Mouse (Mus musculus): Measurements from ENCODE around the gene Ang2. TPM values are rescaled to one million over a fixed set of nuclear protein-coding genes. Genes with fewer than 3 reads are reported as not detected.

Gene Ang2
- total RNA-seq, 1 experiment from 2014 or later = not detected

- no peak for ATAC-seq (replicated peaks; ENCODE audit: insufficient number of reproducible peaks, low FRiP score, low TSS enrichment, poor library complexity, severe bottlenecking)
Observed at GRCm38 (mm10) chr14:51156056-51156735, 42.8 kb downstream of the Ang2 start.

- ATAC-seq (replicated peaks; ENCODE audit: insufficient number of reproducible peaks, low FRiP score, low TSS enrichment, poor library complexity, severe bottlenecking) = no peak
Observed at GRCm38 (mm10) chr14:51152249-51152870, 46.6 kb downstream of the Ang2 start.

DNA sequence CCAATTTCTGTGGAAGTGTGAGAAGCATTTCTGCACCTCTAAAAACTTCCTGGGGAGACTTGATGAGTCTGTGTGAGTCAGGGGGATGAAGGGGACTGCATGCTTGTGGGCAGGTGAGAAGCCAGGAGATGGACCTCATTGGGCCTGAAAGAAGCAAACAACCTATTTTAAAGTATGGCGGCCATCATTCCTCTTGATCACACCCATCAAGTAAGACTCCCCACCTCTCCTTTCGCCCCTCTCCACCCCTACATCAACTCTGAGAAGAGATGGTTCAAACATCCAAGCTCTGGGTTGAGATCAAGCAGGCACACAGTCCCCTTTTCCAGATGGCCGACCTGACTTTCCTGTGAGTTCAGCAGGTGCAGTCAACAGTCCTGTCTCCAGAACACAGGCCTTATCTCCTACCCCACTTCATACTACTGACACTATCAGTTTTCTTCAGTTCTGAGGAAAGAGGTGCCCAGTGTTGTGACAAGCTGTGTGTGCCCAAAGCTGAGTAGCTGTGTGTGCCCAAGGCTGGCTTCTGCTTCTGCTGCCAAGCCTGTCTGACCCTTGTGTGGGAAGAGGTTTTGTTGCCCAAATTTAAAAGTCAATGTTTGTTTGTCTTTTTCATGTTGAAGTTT, 48.6 kb downstream of the Ang2 start:
- no peak for ATAC-seq (replicated peaks; ENCODE audit: insufficient number of reproducible peaks, low FRiP score, low TSS enrichment, poor library complexity, severe bottlenecking)

GRCm38 (mm10) chr14:51149164-51149563, 49.8 kb downstream of the Ang2 start:
- no peak for ATAC-seq (replicated peaks; ENCODE audit: insufficient number of reproducible peaks, low FRiP score, low TSS enrichment, poor library complexity, severe bottlenecking)

DNA sequence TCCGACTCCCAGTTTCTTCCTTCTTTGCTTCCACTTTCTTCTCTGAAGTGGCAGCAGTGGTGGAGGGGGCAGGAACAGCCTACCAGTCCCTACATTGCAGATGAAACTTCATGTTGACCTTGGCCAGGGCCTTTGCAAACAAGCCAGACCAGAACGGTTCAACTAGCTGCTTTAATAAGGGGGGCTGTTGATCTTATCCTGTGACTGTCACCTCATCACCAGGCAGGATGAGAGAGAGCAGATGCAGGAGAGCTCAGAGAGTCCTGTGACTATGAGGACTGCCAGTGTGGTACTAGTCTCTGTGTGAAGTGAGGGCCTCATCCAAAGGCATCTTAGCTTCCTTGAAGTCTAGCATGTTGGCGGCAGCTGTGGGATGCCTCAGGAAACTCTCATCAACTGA, 50.9 kb downstream of the Ang2 start:
- ATAC-seq (replicated peaks; ENCODE audit: insufficient number of reproducible peaks, low FRiP score, low TSS enrichment, poor library complexity, severe bottlenecking) = no peak

- ATAC-seq (replicated peaks; ENCODE audit: insufficient number of reproducible peaks, low FRiP score, low TSS enrichment, poor library complexity, severe bottlenecking) = no peak
Observed at GRCm38 (mm10) chr14:51146685-51147084, 52.3 kb downstream of the Ang2 start, which contains the start of gene Rnase1. TSS of gene Rnase1 (minus strand) at chr14:51146785.

GRCm38 (mm10) chr14:51145521-51145920, 53.4 kb downstream of the Ang2 start:
- ATAC-seq (replicated peaks; ENCODE audit: insufficient number of reproducible peaks, low FRiP score, low TSS enrichment, poor library complexity, severe bottlenecking) = no peak

Other genes with a start within 250 kb of the Ang2 start
- gene Pnp2, start 243.2 kb downstream of the Ang2 start, total RNA-seq (2017) = 1.9 to 3.0 TPM (median 1.9 TPM) in 3 replicates
- gene Rnase10, start 191.4 kb downstream of the Ang2 start, total RNA-seq (2017) = not detected in 3 replicates
- gene Rnase9, start 157.3 kb downstream of the Ang2 start, total RNA-seq (2017) = not detected in 3 replicates
- not detected in 3 replicates for gene Rnase11, start 149.0 kb downstream of the Ang2 start, total RNA-seq (2017)
- gene Rnase12, start 141.5 kb downstream of the Ang2 start, total RNA-seq (2017) = 1.1 TPM in 1 of 3 replicates, not detected in the others
- gene Olfr750, start 124.7 kb downstream of the Ang2 start, total RNA-seq (2017) = not detected in 3 replicates
- gene Rnase4, start 108.1 kb downstream of the Ang2 start, total RNA-seq (2017) = 10.2 to 19.2 TPM (median 14.1 TPM) in 3 replicates
- gene Ang, start 108.0 kb downstream of the Ang2 start, total RNA-seq (2017) = 0.75 to 1.2 TPM in 2 of 3 replicates, not detected in the other
- gene Eddm3b, start 84.7 kb downstream of the Ang2 start, total RNA-seq (2017) = not detected in 3 replicates
- 198 to 426 TPM (median 345 TPM) in 3 replicates for gene Rnase6, start 75.2 kb downstream of the Ang2 start, total RNA-seq (2017)
- gene Rnase1, start 52.4 kb downstream of the Ang2 start, total RNA-seq (2017) = not detected in 3 replicates
- gene Rnase2b, start 36.9 kb downstream of the Ang2 start, total RNA-seq (2017) = not detected in 3 replicates
- gene Ear14, start 4.2 kb upstream of the Ang2 start, total RNA-seq (2017) = not detected in 3 replicates
- gene Rnase2a, start 57.0 kb upstream of the Ang2 start, total RNA-seq (2017) = not detected in 3 replicates
- gene Gm7247, start 162.6 kb upstream of the Ang2 start, total RNA-seq (2017) = not detected in 3 replicates
- gene Vmn2r88, start 211.7 kb upstream of the Ang2 start, total RNA-seq (2017) = not detected in 3 replicates